Mouse (Mus musculus) skeletal muscle tissue, adult 2 months (tissue): ENCODE results near the gene Spp1.

Experiments used
- DNase-seq: peaks from one replicate; pipeline ENCODE4 v3.0.0-alpha.2; 2012; ENCODE audit warnings: low read depth, low spot score

Gene Spp1

DNA sequence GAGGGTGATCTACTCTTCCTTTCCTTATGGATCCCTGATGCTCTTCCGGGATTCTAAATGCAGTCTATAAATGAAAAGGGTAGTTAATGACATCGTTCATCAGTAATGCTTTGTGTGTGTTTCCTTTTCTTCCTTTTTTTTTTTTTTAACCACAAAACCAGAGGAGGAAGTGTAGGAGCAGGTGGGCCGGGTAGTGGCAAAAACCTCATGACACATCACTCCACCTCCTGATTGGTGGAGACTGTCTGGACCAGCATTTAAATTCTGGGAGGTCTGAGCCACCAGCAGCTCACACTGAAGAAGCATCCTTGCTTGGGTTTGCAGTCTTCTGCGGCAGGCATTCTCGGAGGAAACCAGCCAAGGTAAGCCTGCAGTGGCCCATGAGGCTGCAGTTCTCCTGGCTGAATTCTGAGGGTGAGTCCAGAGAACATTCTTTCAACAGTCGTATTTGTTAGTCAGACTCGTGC is at the start of gene Spp1:
Gene Spp1 (plus strand): TSS at position 284 of the 467 bp plus-strand sequence.
- no peak for DNase-seq

DNA sequence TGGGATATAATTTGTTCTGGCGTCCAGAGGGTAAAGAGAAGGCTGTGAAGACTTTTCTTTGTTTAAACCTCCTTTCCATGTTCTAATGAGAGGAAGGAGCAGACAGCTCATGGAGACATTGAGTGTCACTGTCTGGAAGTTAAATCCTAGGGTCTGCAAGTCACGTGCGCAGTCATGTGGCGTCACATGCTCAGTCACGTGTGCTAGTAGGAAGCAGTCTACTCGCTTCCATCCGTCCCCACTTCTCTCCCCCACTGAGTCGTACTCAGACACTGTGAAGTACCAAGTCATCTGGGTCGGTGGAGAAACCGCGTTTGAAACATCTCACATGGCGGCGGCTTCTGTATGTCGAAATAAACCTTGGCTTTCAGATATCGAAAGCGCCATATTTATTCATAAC is 49.4 kb upstream of the Spp1 start:
- no peak for DNase-seq

DNA sequence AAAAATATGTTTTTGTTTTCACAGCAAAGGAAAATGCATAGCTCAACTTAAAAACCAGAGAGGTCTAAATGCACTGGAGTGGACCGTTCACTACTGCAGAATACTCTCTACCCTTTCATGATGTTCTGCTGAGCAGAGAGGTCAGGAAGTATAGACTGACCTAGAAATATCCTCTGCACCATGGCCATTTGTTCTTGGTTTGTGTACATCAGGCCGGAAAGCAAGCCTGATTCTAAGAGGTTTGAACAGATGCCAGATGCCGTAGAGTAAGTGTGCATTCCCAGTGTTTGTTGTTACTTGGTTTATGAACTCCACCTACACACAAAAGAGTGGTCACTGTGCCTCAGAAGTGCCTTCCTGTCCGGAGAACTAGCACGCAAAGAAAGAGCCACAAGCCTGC is 48.0 kb upstream of the Spp1 start:
- DNase-seq: no peak

DNA sequence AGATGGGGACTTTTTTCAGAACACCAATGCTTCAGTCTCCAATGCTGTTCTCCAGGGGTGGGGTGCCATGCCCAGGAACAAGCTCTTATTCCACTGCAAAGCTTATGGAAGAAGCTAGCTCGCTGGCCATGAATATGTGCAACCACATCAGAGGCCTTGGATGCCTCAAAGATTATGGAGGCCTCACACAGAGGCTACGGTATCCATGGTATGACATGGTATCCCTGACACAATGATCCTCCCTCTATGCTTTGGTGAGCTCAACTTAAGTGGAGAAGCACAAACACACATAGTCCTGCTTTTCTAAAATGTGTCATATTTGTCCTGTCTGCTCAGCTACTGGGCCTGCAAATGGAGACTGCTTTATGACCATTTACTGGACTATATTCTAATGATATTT is 44.0 kb upstream of the Spp1 start:
- no peak for DNase-seq

DNA sequence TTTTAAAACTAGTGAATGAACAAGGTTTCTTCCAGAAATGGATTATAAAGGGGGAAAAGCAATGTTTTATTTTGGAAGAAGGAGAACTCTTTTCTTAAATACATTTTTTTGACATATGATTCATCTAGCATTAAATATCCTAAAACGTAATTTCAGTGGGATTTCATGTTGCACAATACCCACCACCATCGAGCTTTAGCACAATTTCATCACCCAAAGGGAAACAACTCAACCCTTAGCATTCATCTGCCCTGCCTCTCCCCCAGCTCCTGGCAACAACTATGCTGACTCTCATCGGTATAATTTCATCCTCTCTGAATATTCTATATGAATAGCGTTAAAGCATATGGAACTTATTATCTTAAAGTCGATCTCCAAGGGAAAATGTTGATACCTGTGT is 42.1 kb upstream of the Spp1 start:
- DNase-seq: no peak

DNA sequence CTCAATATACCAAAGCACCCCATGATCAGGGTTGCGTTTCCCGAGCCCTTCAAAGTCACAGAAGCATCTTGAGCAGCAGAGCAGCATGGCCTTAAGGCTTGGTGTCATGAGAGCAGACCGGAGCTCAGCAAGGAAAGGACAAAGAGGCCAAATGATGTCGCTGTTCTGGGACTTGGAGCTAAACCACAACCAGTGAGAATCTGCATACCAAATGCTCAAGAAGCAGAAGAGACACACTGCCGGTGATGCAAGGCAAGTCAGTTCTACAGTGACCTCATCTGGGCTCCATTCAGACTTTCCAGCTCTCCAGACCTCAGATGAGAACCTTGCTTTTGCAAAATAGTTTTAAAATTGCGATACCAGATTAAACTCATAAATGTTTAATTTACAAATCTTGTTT is 38.6 kb upstream of the Spp1 start:
- DNase-seq: no peak

DNA sequence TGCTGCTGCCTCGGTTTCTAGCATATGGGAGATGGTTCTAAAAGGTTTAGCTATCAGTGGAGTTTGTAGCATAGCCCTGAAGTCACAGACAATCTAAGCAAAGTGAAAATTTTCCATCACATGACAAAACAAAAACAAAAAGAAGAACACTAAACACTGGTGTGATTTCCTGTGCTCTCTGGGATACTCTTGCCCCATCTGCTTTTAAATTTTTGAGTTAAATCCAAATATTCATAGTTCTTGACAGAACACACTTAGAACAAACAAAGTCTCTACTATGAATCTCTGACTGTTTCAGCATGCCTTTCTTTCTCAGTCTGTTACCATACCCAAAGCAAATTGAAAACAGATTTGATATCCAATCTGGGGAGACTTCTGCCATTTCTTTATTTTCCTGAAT is 36.9 kb upstream of the Spp1 start:
- DNase-seq: no peak

DNA sequence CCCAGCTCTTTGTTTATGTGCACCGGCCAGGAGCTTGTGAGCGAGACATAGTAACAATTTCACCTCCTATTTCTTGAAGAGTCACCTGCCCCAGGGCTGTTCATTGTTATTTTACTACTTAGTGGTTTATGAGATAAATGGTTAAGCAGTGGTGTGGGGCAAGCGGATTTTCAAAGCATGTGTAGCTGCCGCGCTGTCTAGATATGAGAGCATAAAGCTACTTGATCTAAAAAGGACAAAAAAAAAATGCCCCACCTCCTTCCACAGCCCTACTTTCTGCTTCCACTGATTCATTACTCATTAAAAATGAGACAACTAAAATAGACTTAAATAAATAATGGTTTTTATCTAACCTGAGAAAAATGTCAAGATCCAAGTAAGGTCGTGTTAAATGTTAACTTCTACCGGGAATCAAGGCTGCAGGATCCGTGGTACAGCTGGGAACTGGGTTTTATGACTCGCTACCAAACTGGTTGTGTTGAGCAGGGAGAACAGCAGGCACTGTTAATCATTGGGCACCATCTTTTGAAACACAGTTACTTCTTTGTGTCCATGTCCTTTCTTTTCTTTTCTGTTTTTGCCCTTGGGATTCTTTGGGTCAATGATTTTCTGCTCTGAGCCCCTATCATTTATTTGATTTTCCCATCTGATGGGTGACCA is 35.5 kb upstream of the Spp1 start:
- DNase-seq: no peak

DNA sequence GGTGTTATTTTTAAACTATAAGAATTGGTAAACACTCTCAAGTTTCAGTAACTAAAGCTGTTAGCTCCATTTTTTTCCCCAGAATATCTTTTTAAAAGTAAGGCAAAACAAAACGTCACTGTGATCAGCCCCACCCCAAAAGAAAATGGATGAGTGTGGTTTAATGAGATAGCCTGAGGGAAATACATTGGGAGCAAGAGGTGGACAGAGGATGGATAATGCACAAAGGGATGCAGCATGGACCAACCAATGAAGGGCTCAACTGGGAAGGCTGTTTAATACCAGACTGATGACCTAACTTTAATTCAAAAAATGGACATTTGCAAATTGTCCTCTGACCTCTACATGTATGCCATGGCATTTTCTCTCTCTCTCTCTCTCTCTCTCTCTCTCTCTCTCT is 34.9 kb upstream of the Spp1 start:
- no peak for DNase-seq

DNA sequence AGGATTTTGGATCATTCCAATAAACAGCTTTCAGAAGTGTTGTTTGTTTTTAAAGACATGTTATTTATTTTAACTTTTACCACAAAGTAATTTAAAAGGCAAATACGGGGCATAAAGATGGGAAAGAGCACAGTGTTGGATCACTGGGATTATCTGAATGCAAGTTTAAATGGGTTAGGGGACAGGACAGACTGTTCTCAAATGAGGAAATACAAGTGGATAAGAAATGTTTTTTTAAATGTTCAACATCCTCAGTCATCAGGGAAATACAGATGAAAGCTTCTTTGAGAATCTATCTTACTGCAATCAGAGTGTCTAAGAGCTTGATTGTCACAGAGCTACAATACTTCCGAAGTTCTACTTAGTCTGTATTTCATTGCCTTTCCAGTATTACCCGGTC is 32.3 kb upstream of the Spp1 start:
- DNase-seq: no peak

DNA sequence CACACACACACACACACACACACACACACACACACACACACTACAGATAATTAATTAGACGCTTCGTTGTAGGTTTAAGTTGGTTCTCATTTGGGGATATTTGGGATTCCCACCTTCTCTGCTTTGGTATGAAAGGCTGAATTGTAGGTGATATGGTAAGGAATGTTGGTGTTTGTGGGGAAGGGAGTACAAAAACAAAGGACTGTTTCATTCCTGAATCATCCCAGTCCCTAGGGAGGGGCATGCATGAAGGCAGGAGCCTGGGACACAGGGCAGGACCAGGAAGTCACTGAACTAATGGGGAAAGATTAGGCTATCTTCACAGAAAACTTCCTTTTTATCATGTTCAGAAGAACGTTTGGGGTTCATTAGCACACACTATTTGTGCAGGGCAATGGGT is 31.6 kb upstream of the Spp1 start:
- no peak for DNase-seq

DNA sequence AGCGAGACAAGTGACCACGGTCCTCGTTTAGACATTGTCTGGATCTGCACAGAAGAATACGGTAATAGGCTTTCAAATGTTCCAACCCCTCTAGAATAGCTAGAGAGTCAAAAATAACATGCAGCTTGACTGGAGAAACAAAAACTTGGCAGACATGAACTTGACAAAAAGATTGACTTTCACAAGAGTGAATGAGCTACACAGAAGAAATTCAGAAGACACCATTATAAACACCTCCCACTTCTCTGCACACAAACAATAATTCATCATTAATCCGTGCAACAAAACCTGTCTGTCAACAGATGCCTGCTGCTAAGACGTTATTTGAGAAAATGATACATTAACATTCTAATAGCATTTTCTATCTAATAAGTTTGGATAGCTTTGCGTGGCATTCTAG is 30.4 kb upstream of the Spp1 start:
- DNase-seq: no peak

DNA sequence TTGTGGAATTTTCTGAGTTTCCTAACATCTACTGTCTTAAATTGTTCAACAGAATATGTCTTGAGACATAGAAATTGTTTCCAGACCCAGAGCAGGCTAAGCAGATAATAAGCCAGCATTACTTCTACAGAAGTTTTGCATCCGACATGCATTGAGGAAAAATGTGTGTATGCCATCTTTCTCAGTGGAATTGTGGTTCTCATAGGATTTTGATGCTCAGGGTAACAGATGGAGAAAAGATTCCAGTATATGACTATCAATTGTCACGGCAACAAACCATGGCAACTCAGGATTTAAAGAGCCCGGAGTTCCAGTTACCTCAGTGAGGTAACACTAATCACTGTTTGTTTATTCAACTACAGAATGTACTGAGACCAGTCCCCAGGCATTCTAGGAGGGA is 29.9 kb upstream of the Spp1 start:
- no peak for DNase-seq

DNA sequence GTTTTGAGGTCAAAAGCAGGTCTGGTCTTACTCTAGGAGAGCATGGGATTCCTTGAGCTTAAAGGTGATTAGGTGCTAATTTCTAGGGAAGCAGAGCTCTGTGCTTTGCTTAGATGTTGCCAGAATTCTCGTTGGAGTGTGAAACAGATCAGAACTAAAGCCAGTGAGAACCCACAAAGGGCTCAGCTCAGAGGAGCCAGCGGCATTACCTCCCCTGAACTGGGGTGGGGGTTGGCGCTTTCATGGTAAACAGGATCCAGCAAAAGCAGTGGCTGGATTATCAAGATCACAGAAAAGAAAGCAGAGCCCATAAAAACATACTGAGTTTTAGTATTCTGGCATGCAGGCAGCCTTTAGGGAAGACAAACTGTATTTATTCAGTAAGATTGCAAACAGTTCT is 28.2 kb upstream of the Spp1 start:
- DNase-seq: no peak

DNA sequence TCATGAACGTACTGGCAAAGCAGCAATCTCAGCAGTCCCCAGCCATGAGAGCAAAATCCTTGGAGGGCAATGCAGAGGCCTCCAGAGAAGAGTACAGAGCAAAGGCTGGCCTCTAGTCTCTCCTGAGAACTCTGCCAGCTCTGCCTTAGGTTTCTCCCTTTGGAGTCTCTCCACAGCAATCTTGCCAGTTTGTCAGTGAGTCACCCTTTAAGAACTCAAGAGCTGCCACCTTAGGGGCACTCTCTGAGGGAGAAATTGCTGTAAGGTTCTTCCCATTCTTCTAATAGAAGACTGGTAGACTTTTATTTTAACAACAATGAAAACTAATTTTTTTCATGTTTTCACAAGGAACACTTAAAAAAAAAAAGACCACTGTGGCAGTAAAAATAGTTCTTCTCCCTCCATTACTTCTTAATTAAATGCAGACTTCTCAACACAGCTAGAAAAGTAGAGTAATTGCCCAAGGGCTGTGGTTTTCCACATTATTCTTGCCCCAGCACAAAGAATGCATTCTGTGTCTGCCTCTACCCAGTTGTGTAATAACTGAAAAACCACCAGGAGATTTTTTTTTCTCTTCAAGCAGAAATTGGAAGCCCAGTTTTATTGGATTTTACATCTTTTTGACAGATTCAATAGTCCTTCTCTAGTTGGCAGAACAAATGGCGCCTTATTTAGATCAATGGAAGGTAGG is 27.2 kb upstream of the Spp1 start:
- peak; percentile 38 for DNase-seq

DNA sequence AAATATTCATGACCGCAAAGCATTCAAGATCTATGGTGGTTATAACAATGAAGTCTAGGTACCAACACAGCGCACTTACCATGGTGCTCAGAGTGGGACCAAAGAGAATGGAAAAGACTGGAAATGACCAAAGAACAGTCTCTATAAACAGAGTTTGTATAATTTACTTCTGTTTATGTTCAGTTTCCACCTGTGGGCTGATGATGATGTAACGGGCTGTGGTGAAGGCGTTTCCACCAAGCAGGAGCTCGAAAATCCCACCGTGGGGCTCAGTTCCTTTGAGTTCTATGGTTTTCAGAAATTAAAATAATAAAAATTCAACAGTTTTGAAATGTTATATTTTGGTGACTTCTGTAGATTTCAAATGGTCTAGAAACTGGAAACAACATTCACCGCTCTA is 26.4 kb upstream of the Spp1 start:
- no peak for DNase-seq

DNA sequence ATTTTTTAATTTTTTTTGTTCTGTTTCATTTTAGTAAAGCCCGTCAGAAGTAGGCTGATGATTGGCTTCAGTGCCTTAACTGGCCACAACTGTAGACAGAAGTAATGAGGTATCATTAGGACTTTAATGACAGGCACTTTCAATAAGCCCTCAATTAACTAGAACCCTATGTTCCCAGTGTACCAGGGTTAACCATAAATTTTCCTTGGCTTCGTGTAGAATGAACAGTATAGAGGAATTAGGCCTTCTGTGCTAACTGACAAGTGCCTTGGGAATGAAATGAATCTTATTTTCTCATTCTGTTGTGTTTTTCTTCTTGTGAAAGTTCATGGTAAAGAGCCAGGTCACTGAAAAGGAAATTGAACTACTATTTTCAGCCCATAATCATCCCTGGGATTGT is 18.9 kb upstream of the Spp1 start:
- no peak for DNase-seq

DNA sequence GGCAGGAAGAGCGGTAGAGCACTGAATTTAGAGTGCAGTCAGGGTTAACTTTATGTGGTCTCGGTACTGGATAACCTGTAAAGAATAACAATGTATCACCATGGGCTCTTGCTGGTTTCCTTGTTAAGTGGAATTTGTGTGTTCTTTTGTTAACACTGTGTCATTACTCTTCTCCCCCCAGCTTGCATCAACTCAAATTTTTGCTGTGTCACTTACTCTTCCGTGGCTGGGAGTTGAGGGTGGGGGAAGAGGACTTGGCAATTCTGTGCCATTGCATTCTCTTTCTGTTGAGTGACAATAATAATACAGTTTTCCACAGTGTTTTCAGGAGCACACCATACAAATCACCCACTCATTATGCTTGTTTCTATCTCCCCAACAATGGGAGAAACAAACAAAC is 17.9 kb upstream of the Spp1 start:
- DNase-seq: no peak

DNA sequence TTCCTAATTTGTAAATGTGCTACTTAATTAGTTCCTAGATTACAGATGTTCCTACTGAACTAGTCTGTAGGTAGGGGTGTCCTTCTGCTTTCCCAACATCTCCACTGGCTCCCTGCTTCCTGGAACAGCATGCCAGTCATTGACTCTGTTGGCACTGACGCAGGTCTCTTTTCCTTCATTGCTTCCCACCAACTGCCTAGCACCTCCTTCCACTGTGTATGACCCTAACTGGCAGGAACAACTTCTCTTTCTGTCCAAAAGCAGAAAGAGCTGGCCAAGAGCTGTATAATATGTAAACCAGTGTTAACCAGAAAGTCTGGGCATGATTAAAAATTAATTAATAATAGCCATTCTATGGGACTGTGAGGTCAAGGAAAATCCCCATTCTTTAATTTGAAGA is 17.2 kb upstream of the Spp1 start:
- DNase-seq: no peak

DNA sequence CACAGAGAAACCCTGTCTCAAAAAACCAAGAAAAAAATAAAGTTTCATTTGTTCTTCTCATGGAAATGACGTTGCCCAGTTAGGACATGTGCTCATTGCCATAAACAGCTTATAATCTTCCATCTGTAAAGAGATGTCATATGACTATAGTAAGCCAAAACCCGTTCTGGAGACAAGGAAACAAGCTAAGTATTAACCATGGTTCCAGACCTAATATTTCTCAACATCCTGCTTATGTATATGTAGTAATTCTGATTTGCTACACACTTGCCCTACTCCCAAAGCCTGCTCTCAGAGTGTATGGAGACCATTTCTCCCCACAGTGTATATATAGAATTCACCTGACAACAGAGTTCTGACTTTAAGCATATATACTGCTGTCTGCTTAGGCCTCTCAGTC is 12.9 kb upstream of the Spp1 start:
- DNase-seq: no peak

DNA sequence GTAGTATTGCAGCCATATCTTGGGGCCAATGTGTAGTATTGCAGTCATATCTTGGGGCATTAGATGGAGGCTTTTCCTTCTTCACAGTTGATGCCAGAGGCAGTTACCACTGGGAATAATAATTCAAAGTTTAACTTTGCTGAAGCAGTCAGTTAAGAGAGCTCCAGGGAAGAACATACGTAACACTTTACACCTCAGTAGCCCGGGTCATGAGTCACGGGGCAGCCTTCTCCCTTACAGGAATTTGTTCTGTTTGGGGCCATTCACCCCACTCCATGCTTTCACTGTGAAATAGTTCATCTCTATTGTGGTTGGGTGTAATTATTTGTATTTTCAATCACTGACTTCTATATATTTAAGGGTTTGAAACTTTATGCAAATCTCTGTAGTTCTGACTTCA is 11.1 kb upstream of the Spp1 start:
- no peak for DNase-seq

DNA sequence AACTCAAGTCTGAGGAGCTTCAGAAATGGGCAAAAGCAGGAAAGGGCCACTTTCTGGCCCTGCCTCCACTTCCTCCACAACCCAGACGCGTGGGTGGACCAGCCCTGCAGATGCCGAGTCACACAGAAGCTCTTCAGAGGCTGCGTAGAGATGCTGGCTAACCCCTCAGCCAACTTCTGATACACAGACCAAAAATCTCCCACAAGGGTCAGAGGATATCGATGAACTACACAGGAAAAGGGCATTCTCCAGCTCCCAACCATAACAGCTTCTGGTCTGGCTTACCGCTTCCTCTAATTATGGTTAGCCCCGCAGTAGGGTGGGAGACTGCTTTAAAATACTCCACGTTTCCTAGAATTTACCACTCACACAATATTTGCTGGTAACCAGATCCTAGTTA is 9.0 kb upstream of the Spp1 start:
- DNase-seq: no peak

DNA sequence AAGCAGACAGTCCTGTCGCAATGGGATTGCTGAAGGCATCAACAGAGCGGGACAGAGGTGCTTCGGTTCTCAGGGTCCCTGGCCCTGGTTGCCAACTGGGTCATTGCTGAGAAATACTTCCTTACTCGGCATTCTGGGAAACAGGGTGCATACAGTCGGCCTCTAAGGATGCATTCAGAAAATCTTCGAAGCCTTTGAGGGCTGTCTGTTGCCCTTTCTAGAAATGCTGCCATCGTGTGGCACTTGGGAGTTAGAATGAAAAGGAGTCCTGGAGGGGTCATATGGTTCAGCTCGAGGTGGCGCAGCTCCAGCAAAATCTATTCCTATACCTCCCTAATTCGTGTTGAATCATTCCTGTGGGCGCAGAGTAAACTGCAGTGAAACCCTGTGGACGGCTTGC is 2.0 kb upstream of the Spp1 start:
- no peak for DNase-seq
